Mouse (Mus musculus): ENCODE measurements around the gene Prkcd.

DNA sequence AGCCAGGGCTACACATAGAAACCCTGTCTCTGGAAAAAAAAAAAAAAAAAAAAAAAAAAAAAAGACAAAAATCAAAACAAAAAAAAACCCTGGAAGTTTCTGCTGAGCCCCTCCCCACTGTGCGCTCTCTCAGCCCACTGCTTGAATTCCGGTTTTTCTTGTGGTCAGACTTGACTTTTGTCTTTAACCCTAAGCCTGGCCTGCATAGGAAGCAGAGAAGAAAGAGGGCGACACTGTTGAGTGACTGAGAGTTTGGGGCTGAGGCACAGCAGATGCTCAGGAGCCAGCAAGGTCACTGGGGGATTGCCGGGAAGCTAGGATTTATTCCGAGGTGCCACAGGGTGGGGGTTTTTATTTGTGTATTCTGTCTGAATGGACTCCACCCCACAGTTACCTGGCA lies 46.1 kb downstream of the Prkcd start:
- no peak for TF ChIP-seq POLR2A (IDR thresholded peaks at IDR 0.05; ENCODE audit: borderline replicate concordance, extremely low read depth, insufficient read depth, insufficient read length, poor library complexity, severe bottlenecking)
- no peak for TF ChIP-seq CTCF (IDR thresholded peaks at IDR 0.05; ENCODE audit: borderline replicate concordance, extremely low read depth, insufficient read depth, insufficient read length)

Data from brain, embryonic 14.5 days (tissue).